Mouse (Mus musculus) myocyte (in vitro differentiated cells): ENCODE results near the gene Agr2. TPM values are rescaled to one million over a fixed set of nuclear protein-coding genes. Genes with fewer than 3 reads are reported as not detected.

Experiments
- H3K27me3 ChIP-seq: one replicate; pipeline ENCODE4 v1.6.1; 2011; ENCODE audit not compliant: control insufficient read depth, insufficient read depth, insufficient read length
- H3K36me3 ChIP-seq: one replicate; pipeline ENCODE4 v1.6.1; 2011; ENCODE audit not compliant: control insufficient read depth, insufficient read depth
- H3K4me2 ChIP-seq: one replicate; pipeline ENCODE4 v1.6.1; 2011; ENCODE audit warnings: low read depth, control low read depth
- H3K4me3 ChIP-seq: one replicate; pipeline ENCODE4 v1.5.1; 2011; ENCODE audit warnings: mild to moderate bottlenecking, control low read depth, moderate library complexity
- H3K79me2 ChIP-seq: one replicate; pipeline ENCODE4 v1.6.1; 2011; ENCODE audit not compliant: control insufficient read depth, insufficient read depth
- H3ac ChIP-seq: one replicate; pipeline ENCODE4 v1.6.1; 2011; ENCODE audit not compliant: control insufficient read depth, insufficient read length
- CEBPB ChIP-seq: IDR thresholded peaks from 2 replicates; pipeline ENCODE4 v1.6.1; 2011; ENCODE audit warnings: mild to moderate bottlenecking, moderate library complexity; ENCODE audit not compliant: poor library complexity, insufficient read depth, severe bottlenecking
- E2F4 ChIP-seq: IDR thresholded peaks from one replicate; pipeline ENCODE4 v1.6.1; 2011; ENCODE audit warnings: mild to moderate bottlenecking, control low read depth, moderate library complexity; ENCODE audit not compliant: insufficient read depth
- MAX ChIP-seq: IDR thresholded peaks from one replicate; pipeline ENCODE4 v1.6.1; 2011; ENCODE audit warnings: low read depth, mild to moderate bottlenecking, control low read depth
- MYOD1 ChIP-seq, 3 experiments: IDR thresholded peaks; one replicate each; pipeline ENCODE4 v1.6.1; 2011; ENCODE audit warnings: control low read depth in 2 of 3, low read depth in 2 of 3, mild to moderate bottlenecking in 2 of 3, moderate library complexity in 1 of 3; ENCODE audit not compliant: insufficient read length in 2 of 3, control insufficient read depth in 1 of 3
- MYOG ChIP-seq, 3 experiments: IDR thresholded peaks; one replicate each; pipeline ENCODE4 v1.6.1; 2011; ENCODE audit warnings: control low read depth in 2 of 3, low read depth in 2 of 3, mild to moderate bottlenecking in 2 of 3; ENCODE audit not compliant: insufficient read length in 2 of 3, control insufficient read depth in 1 of 3, insufficient read depth in 1 of 3
- POLR2A ChIP-seq: IDR thresholded peaks from one replicate; pipeline ENCODE4 v1.6.1; 2011; ENCODE audit warnings: low read depth, mild to moderate bottlenecking, control low read depth, moderate library complexity; ENCODE audit not compliant: insufficient read length
- POLR2AphosphoS2 ChIP-seq: IDR thresholded peaks from one replicate; pipeline ENCODE4 v1.6.1; 2011; ENCODE audit warnings: low read depth, control low read depth; ENCODE audit not compliant: insufficient read length
- REST ChIP-seq: IDR thresholded peaks from one replicate; pipeline ENCODE4 v1.6.1; 2011; ENCODE audit warnings: mild to moderate bottlenecking, control low read depth, moderate library complexity; ENCODE audit not compliant: insufficient read depth, insufficient read length
- SRF ChIP-seq: IDR thresholded peaks from one replicate; pipeline ENCODE4 v1.6.1; 2011; ENCODE audit warnings: low read depth; ENCODE audit not compliant: control insufficient read depth, insufficient read length
- TCF12 ChIP-seq: IDR thresholded peaks from one replicate; pipeline ENCODE4 v1.6.1; 2011; ENCODE audit warnings: mild to moderate bottlenecking, control low read depth; ENCODE audit not compliant: poor library complexity, insufficient read depth, severe bottlenecking
- TCF3 ChIP-seq: IDR thresholded peaks from one replicate; pipeline ENCODE4 v1.6.1; 2011; ENCODE audit warnings: low read depth, control low read depth; ENCODE audit not compliant: insufficient read length
- USF1 ChIP-seq: IDR thresholded peaks from one replicate; pipeline ENCODE4 v1.6.1; 2011; ENCODE audit warnings: low read depth, mild to moderate bottlenecking, control low read depth, moderate library complexity
- polyA plus RNA-seq: library from polyadenylated mRNA; unstranded; fragments of >200 nt; fragmentation: generic; extraction: Trizol; gene quantifications from one replicate; pipeline ENCODE4 v1.2.1, GENCODE M21; 2012; ENCODE audit warnings: missing spikeins

The Agr2 gene
- polyA plus RNA-seq, 1 experiment: not detected

- TF ChIP-seq USF1: no peak
- TF ChIP-seq POLR2A: no peak
- TF ChIP-seq E2F4: no peak
- no peak for TF ChIP-seq TCF3
- no peak for TF ChIP-seq CEBPB
- TF ChIP-seq POLR2AphosphoS2: no peak
- TF ChIP-seq SRF: no peak
- no peak for TF ChIP-seq MYOG (IDR thresholded peaks at IDR 0.05; ENCODE audit: control insufficient read depth in 1 of 3, insufficient read depth in 1 of 3, insufficient read length in 2 of 3, low read depth in 2 of 3)
- TF ChIP-seq TCF12: no peak
- TF ChIP-seq MAX: no peak
- TF ChIP-seq REST: no peak
- TF ChIP-seq MYOD1 (IDR thresholded peaks at IDR 0.05; ENCODE audit: control insufficient read depth in 1 of 3, insufficient read length in 2 of 3, low read depth in 2 of 3): no peak
- H3K4me3 ChIP-seq: no peak overlapping the region
- no peaks in the 10 kb centered on the region for H3K36me3 ChIP-seq
- no peak overlapping the region for H3K4me2 ChIP-seq
- no peaks in the 10 kb centered on the region for H3K79me2 ChIP-seq
- H3ac ChIP-seq: no peak overlapping the region
- H3K27me3 ChIP-seq: no peaks in the 10 kb centered on the region
These were observed 38.1 kb downstream of the Agr2 start for GRCm38 (mm10) chr12:36030660-36031363.

GRCm38 (mm10) chr12:36032419-36032818 is 39.7 kb downstream of the Agr2 start:
- Histone ChIP-seq H3K36me3 (no peaks in the 10 kb centered on the region), H3K4me3 (no peak overlapping the region), H3K79me2 (no peaks in the 10 kb centered on the region), H3K27me3 (no peaks in the 10 kb centered on the region), H3ac (no peak overlapping the region), H3K4me2 (no peak overlapping the region)
- TF ChIP-seq MYOG (IDR thresholded peaks at IDR 0.05; ENCODE audit: control insufficient read depth in 1 of 3, insufficient read depth in 1 of 3, insufficient read length in 2 of 3, low read depth in 2 of 3): no peak
- no peak for TF ChIP-seq MAX

DNA sequence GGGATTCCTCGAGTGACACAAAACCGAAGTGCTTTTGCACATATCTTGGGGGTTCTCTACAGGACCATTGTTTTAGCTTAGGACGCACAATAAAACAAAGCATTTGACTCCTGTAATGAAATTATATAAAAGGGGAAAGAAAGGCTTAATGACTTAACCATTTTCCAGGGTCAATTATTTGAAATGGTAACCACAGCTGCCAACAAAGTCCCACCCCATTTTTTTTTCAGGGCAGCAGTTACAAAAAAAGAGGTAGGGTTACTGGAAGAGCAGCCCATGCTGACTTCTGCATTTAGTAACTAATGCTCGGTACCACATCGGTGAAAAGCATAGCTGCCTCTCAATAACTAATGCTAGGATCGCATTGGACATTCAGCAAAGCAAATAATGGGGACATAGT is 42.8 kb downstream of the Agr2 start:
- Histone ChIP-seq H3ac (no peak overlapping the region), H3K27me3 (no peaks in the 10 kb centered on the region), H3K79me2 (no peaks in the 10 kb centered on the region), H3K4me3 (no peak overlapping the region), H3K4me2 (no peak overlapping the region), H3K36me3 (no peaks in the 10 kb centered on the region)
- TF ChIP-seq CEBPB (no peak), MAX (no peak), POLR2A (no peak), MYOG (IDR thresholded peaks at IDR 0.05; ENCODE audit: control insufficient read depth in 1 of 3, insufficient read depth in 1 of 3, insufficient read length in 2 of 3, low read depth in 2 of 3) (no peak), MYOD1 (IDR thresholded peaks at IDR 0.05; ENCODE audit: control insufficient read depth in 1 of 3, insufficient read length in 2 of 3, low read depth in 2 of 3) (no peak), REST (no peak), TCF3 (no peak), POLR2AphosphoS2 (no peak), USF1 (no peak), SRF (no peak), TCF12 (no peak), E2F4 (no peak)

- no peak overlapping the region for H3ac ChIP-seq
- no peaks in the 10 kb centered on the region for H3K27me3 ChIP-seq
- no peaks in the 10 kb centered on the region for H3K79me2 ChIP-seq
- no peak overlapping the region for H3K4me3 ChIP-seq
- TF ChIP-seq E2F4 (no peak), POLR2AphosphoS2 (no peak), MYOD1 (IDR thresholded peaks at IDR 0.05; ENCODE audit: control insufficient read depth in 1 of 3, insufficient read length in 2 of 3, low read depth in 2 of 3) (no peak), POLR2A (no peak), TCF3 (no peak), MYOG (IDR thresholded peaks at IDR 0.05; ENCODE audit: control insufficient read depth in 1 of 3, insufficient read depth in 1 of 3, insufficient read length in 2 of 3, low read depth in 2 of 3) (no peak), CEBPB (no peak), REST (no peak), MAX (no peak), TCF12 (no peak), USF1 (no peak), SRF (no peak)
- H3K36me3 ChIP-seq: no peaks in the 10 kb centered on the region
- no peak overlapping the region for H3K4me2 ChIP-seq
These were observed 43.4 kb downstream of the Agr2 start for GRCm38 (mm10) chr12:36036121-36036520.
